13 mouse cellular contexts compared by ENCODE assay signal in genomic region chr7:51617941-51618340, GRCm38 (mm10). TPM values are rescaled to one million over a fixed set of nuclear protein-coding genes. Genes with fewer than 3 reads are reported as not detected.
DNase-seq lines count a peak whose midpoint lies in the region; ATAC-seq and TF ChIP-seq lines count a peak whose summit lies in the region.
"Had no signal": no experiment of that assay in that cellular context is flagged by ENCODE, and none has a peak within 500 bp of the region (broad histone marks: within the 10 kb centered on the region; RNA-seq: fewer than 3 reads in every experiment).

No protein-coding gene starts in this region.

- no peaks in the 10 kb centered on the region for H3K27me3 ChIP-seq in cerebellum, adult 2 months (ENCODE audit: control insufficient read depth, insufficient read depth, low read length)
- H3K27me3 ChIP-seq in kidney, postnatal 0 days (ENCODE audit: insufficient read depth, low read length) = peaks cover 14% of the 10 kb centered on the region
- H3K27me3 ChIP-seq in midbrain, embryonic 16.5 days (ENCODE audit: control insufficient read depth, insufficient read depth, low read depth, low read length) = no peaks in the 10 kb centered on the region

- no peak overlapping the region for H3K27ac ChIP-seq in cerebellum, adult 2 months (ENCODE audit: insufficient read depth, low read length)
- H3K27ac ChIP-seq in kidney, postnatal 0 days = no peak overlapping the region
- peak overlapping the region; percentile 80 for H3K27ac ChIP-seq in midbrain, embryonic 16.5 days (ENCODE audit: low read length)
- H3K27ac ChIP-seq: embryonic facial prominence, embryonic 13.5 days; limb, embryonic 13.5 days had no signal

- H3K9me3 ChIP-seq in kidney, postnatal 0 days (replicated peaks; ENCODE audit: low read length) = no peaks in the 10 kb centered on the region
- H3K9me3 ChIP-seq in midbrain, embryonic 16.5 days (replicated peaks; ENCODE audit: control insufficient read depth, low read length, poor library complexity, severe bottlenecking) = no peaks in the 10 kb centered on the region
- H3K9me3 ChIP-seq: embryonic facial prominence, embryonic 13.5 days; limb, embryonic 13.5 days had no signal

- no peak overlapping the region for H3K9ac ChIP-seq in kidney, postnatal 0 days (ENCODE audit: low read depth, low read length)
- peak overlapping the region; percentile 48; the same call in 1 of the 2 replicates for H3K9ac ChIP-seq in midbrain, embryonic 16.5 days (ENCODE audit: low read depth, low read length)
- H3K9ac ChIP-seq: embryonic facial prominence, embryonic 13.5 days; limb, embryonic 13.5 days had no signal

- H3K4me3 ChIP-seq in cerebellum, adult 2 months (replicated peaks; ENCODE audit: insufficient read depth, low read depth, low read length) = no peak overlapping the region
- no peak overlapping the region for H3K4me3 ChIP-seq in kidney, postnatal 0 days (replicated peaks; ENCODE audit: low read depth, low read length)
- no peak overlapping the region for H3K4me3 ChIP-seq in midbrain, embryonic 16.5 days (ENCODE audit: low read depth, low read length)
- H3K4me3 ChIP-seq: embryonic facial prominence, embryonic 13.5 days; limb, embryonic 13.5 days had no signal

- peak in 1 of 2 experiments; percentile 54 for DNase-seq in cerebellum, adult 2 months
- DNase-seq in cerebellum, adult 11-12 months = no peak
- peak; percentile 77 for DNase-seq in kidney, postnatal 0 days (ENCODE audit: low spot score)
- DNase-seq in kidney, adult 11 months = no peak
- DNase-seq in brain, adult 2 months (ENCODE audit: low read depth, low spot score) = peak; percentile 79
- no peak for DNase-seq in urinary bladder, postnatal 10 days (ENCODE audit: low spot score)
- no peak for DNase-seq in gastrocnemius, postnatal 4 days (ENCODE audit: low spot score in 2 of 2)
- DNase-seq: adrenal gland, adult 2 months; B cell, adult 2 months; kidney, adult 8-10 months had no signal

- no peaks in the 10 kb centered on the region for H3K36me3 ChIP-seq in kidney, postnatal 0 days (ENCODE audit: insufficient read depth, low read length)
- no peaks in the 10 kb centered on the region for H3K36me3 ChIP-seq in midbrain, embryonic 16.5 days (ENCODE audit: control insufficient read depth, insufficient read depth, low read length)
- H3K36me3 ChIP-seq: embryonic facial prominence, embryonic 13.5 days; limb, embryonic 13.5 days had no signal

- peak; percentile 28; the same call in 1 of the 2 replicates for TF ChIP-seq CTCF in cerebellum, adult 2 months (IDR thresholded peaks at IDR 0.05; ENCODE audit: borderline replicate concordance, insufficient read depth, low read depth, low read length)
- peak; percentile 79 for TF ChIP-seq CTCF in kidney, postnatal 0 days (IDR thresholded peaks at IDR 0.05; ENCODE audit: low read depth)

- H3K4me1 ChIP-seq in cerebellum, adult 2 months (ENCODE audit: control insufficient read depth, insufficient read depth, low read length) = no peaks in the 10 kb centered on the region; the same call in 1 of the 2 replicates
- no peaks in the 10 kb centered on the region for H3K4me1 ChIP-seq in kidney, postnatal 0 days (replicated peaks; ENCODE audit: insufficient read depth, low read length)
- peaks cover 2% of the 10 kb centered on the region; the same call in 1 of the 2 replicates for H3K4me1 ChIP-seq in midbrain, embryonic 16.5 days (ENCODE audit: control insufficient read depth, insufficient read depth, low read length)
- H3K4me1 ChIP-seq: embryonic facial prominence, embryonic 13.5 days had no signal

- H3K4me2 ChIP-seq in kidney, postnatal 0 days (ENCODE audit: low read length) = no peak overlapping the region
- peak overlapping the region; percentile 37 for H3K4me2 ChIP-seq in midbrain, embryonic 16.5 days (ENCODE audit: low read length)
- H3K4me2 ChIP-seq: embryonic facial prominence, embryonic 13.5 days; limb, embryonic 13.5 days had no signal

- no peak for ATAC-seq in kidney, postnatal 0 days (replicated peaks; ENCODE audit: low FRiP score, low read depth)
- no peak for ATAC-seq in midbrain, embryonic 16.5 days

- TF ChIP-seq POLR2A in cerebellum, adult 2 months (IDR thresholded peaks at IDR 0.05; ENCODE audit: borderline replicate concordance, insufficient read depth, low read length) = no peak

RNA-seq across cellular contexts. Expression of gene Slc17a6, which starts 3.9 kb away (rescaled TPM):
- polyA plus RNA-seq in cerebellum, adult 2 months (2012; rRNA removed) = 33.0 and 43.1 TPM in 2 replicates
- polyA plus RNA-seq in kidney, postnatal 0 days (2015; fragmentation: Nextera tagmentation; extraction: Ambion mirVana) = not detected in 2 replicates
- 130 and 142 TPM in 2 replicates for polyA plus RNA-seq in midbrain, embryonic 16.5 days (2015; fragmentation: Nextera tagmentation; extraction: Ambion mirVana)
- total RNA-seq in gastrocnemius, postnatal 4 days (2021) = not detected
- polyA plus RNA-seq: adrenal gland, adult 2 months had no signal

Comparison
In these comparisons a context has a peak if more than half of its experiments do, and no peak if none do; other contexts are left out.
1. DNase-seq: peak in kidney, postnatal 0 days (single experiment) and brain, adult 2 months (single experiment); none in cerebellum, adult 11-12 months (single experiment), kidney, adult 11 months (single experiment), urinary bladder, postnatal 10 days (single experiment) and gastrocnemius, postnatal 4 days (0 of 2).
2. RNA of gene Slc17a6, which starts 3.9 kb away (polyA plus RNA-seq): 130 to 142 TPM in midbrain, embryonic 16.5 days and 33.0 to 43.1 TPM in cerebellum, adult 2 months; not detected in kidney, postnatal 0 days; every median in the first group is over 10 times any median in the second.